9 mouse cellular contexts compared by ENCODE assay signal in genomic region chr2:121448136-121448535, GRCm38 (mm10). TPM values are rescaled to one million over a fixed set of nuclear protein-coding genes. Genes with fewer than 3 reads are reported as not detected.
DNase-seq lines count a peak whose midpoint lies in the region; ATAC-seq lines count a peak whose summit lies in the region.
"Had no signal": no experiment of that assay in that cellular context is flagged by ENCODE, and none has a peak within 500 bp of the region (broad histone marks: within the 10 kb centered on the region; RNA-seq: fewer than 3 reads in every experiment).

No protein-coding gene starts in this region.

- no peaks in the 10 kb centered on the region; the same call in 1 of the 2 replicates for H3K27me3 ChIP-seq in neural tube, embryonic 11.5 days (ENCODE audit: control insufficient read depth, insufficient read depth, low read length)
- H3K27me3 ChIP-seq in forebrain, embryonic 14.5 days (replicated peaks; ENCODE audit: control insufficient read depth, insufficient read depth, low read length), result no peaks in the 10 kb centered on the region
- no peaks in the 10 kb centered on the region for H3K27me3 ChIP-seq in liver, embryonic 11.5 days (replicated peaks; ENCODE audit: control insufficient read depth, insufficient read depth, low read length)
- peaks cover 6% of the 10 kb centered on the region for H3K27me3 ChIP-seq in neural tube, embryonic 13.5 days

- peak overlapping the region; percentile 70 for H3K4me2 ChIP-seq in neural tube, embryonic 11.5 days (ENCODE audit: low read depth)
- H3K4me2 ChIP-seq in forebrain, embryonic 14.5 days (ENCODE audit: low read length), result peak overlapping the region; percentile 51
- H3K4me2 ChIP-seq in liver, embryonic 11.5 days, result peak overlapping the region; percentile 95
- peak overlapping the region; percentile 76 for H3K4me2 ChIP-seq in neural tube, embryonic 13.5 days

- peaks cover 2% of the 10 kb centered on the region; the same call in 1 of the 2 replicates for H3K4me1 ChIP-seq in neural tube, embryonic 11.5 days (ENCODE audit: control insufficient read depth, insufficient read depth, low read length)
- peaks cover 7% of the 10 kb centered on the region for H3K4me1 ChIP-seq in forebrain, embryonic 14.5 days (ENCODE audit: control insufficient read depth, insufficient read depth, low read length)
- peaks cover 14% of the 10 kb centered on the region for H3K4me1 ChIP-seq in liver, embryonic 11.5 days (replicated peaks; ENCODE audit: control insufficient read depth, insufficient read depth, low read length)
- peaks cover 30% of the 10 kb centered on the region for H3K4me1 ChIP-seq in neural tube, embryonic 13.5 days (replicated peaks)

- no peak for ATAC-seq in neural tube, embryonic 11.5 days (ENCODE audit: insufficient read depth, low FRiP score, low TSS enrichment)
- no peak for ATAC-seq in forebrain, embryonic 14.5 days
- no peak for ATAC-seq in liver, embryonic 11.5 days (replicated peaks; ENCODE audit: low FRiP score)
- ATAC-seq in neural tube, embryonic 13.5 days (ENCODE audit: low read depth), result no peak
- ATAC-seq in inflammation-experienced regulatory T-cells, adult 6 months, result no peak

- 0 out of 2 replicates have a peak, but pooled peaks cover 7% of the 10 kb centered on the region for H3K36me3 ChIP-seq in neural tube, embryonic 11.5 days (ENCODE audit: control insufficient read depth, insufficient read depth, low read length)
- H3K36me3 ChIP-seq in forebrain, embryonic 14.5 days (ENCODE audit: control insufficient read depth, insufficient read depth, low read length), result peaks cover 18% of the 10 kb centered on the region
- peaks cover 15% of the 10 kb centered on the region for H3K36me3 ChIP-seq in liver, embryonic 11.5 days (ENCODE audit: control insufficient read depth, insufficient read depth, low read length)
- peaks cover 15% of the 10 kb centered on the region for H3K36me3 ChIP-seq in neural tube, embryonic 13.5 days

- DNase-seq in neural tube, embryonic 11.5 days (ENCODE audit: low spot score), result no peak
- DNase-seq in neural tube, embryonic 10.5 days (ENCODE audit: extremely low spot score, low spot score), result no peak
- peak; percentile 75 for DNase-seq in adipocyte (ENCODE audit: low spot score)
- peak; percentile 48 for DNase-seq in forebrain, embryonic 14.5 days (ENCODE audit: low spot score)
- DNase-seq in induced T-regulatory cell, adult 2 months (ENCODE audit: low read depth), result peak; percentile 64
- no peak for DNase-seq in liver, embryonic 11.5 days (ENCODE audit: low spot score)

- H3K9me3 ChIP-seq in neural tube, embryonic 11.5 days (ENCODE audit: control insufficient read depth, low read length), result no peaks in the 10 kb centered on the region
- H3K9me3 ChIP-seq in forebrain, embryonic 14.5 days (replicated peaks; ENCODE audit: control insufficient read depth, low read length), result no peaks in the 10 kb centered on the region
- H3K9me3 ChIP-seq in liver, embryonic 11.5 days (ENCODE audit: control insufficient read depth, low read length), result no peaks in the 10 kb centered on the region
- H3K9me3 ChIP-seq in neural tube, embryonic 13.5 days, result no peaks in the 10 kb centered on the region

- WGBS in neural tube, embryonic 11.5 days, result 19% methylated on average over 9 of the region's 9 CpGs
- 20% methylated on average over 9 of the region's 9 CpGs for WGBS in forebrain, embryonic 14.5 days
- WGBS in liver, embryonic 11.5 days, result 16% methylated on average over 9 of the region's 9 CpGs
- 19% methylated on average over 9 of the region's 9 CpGs for WGBS in neural tube, embryonic 13.5 days

- peak overlapping the region; percentile 99 for H3K4me3 ChIP-seq in neural tube, embryonic 11.5 days (ENCODE audit: low read depth, low read length)
- H3K4me3 ChIP-seq in forebrain, embryonic 14.5 days (ENCODE audit: low read depth, low read length), result peak overlapping the region; percentile 96
- peak overlapping the region; percentile 100 for H3K4me3 ChIP-seq in liver, embryonic 11.5 days (ENCODE audit: low read depth, low read length)
- H3K4me3 ChIP-seq in neural tube, embryonic 13.5 days, result peak overlapping the region; percentile 97

- peak overlapping the region; percentile 54 for H3K9ac ChIP-seq in neural tube, embryonic 11.5 days (ENCODE audit: low read length)
- H3K9ac ChIP-seq in forebrain, embryonic 14.5 days (ENCODE audit: low read length), result peak overlapping the region; percentile 22
- H3K9ac ChIP-seq in liver, embryonic 11.5 days (ENCODE audit: low read depth, low read length), result peak overlapping the region; percentile 66
- H3K9ac ChIP-seq in neural tube, embryonic 13.5 days, result peak overlapping the region; percentile 67

- H3K27ac ChIP-seq in neural tube, embryonic 11.5 days (ENCODE audit: low read depth, low read length), result peak overlapping the region; percentile 49; the same call in 1 of the 2 replicates
- peak overlapping the region; percentile 5; the same call in 1 of the 2 replicates for H3K27ac ChIP-seq in forebrain, embryonic 14.5 days (ENCODE audit: low read depth, low read length)
- peak overlapping the region; percentile 87 for H3K27ac ChIP-seq in liver, embryonic 11.5 days (ENCODE audit: low read depth, low read length)
- peak overlapping the region; percentile 98 for H3K27ac ChIP-seq in neural tube, embryonic 13.5 days (replicated peaks)

RNA-seq across cellular contexts. Expression of gene Serf2, which starts 0.9 kb away (rescaled TPM):
- polyA plus RNA-seq in neural tube, embryonic 11.5 days (2014; fragmentation: Nextera tagmentation; extraction: Ambion mirVana), result 453 and 468 TPM in 2 replicates
- polyA plus RNA-seq in forebrain, embryonic 14.5 days (2014; fragmentation: Nextera tagmentation; extraction: Ambion mirVana), result 388 and 442 TPM in 2 replicates
- 385 and 481 TPM in 2 replicates for polyA plus RNA-seq in liver, embryonic 11.5 days (2014; fragmentation: Nextera tagmentation; extraction: Ambion mirVana)
- 393 and 478 TPM in 2 replicates for polyA plus RNA-seq in neural tube, embryonic 13.5 days (2015; fragmentation: Nextera tagmentation; extraction: Ambion mirVana)
- 1,000 to 10,000 TPM in 1 of 3 experiments, 100 to 1,000 TPM in 2; 695 to 1,210 (median 882) TPM for polyA plus RNA-seq in inflammation-experienced regulatory T-cells, adult 6 months (2017; shearing (Covaris generic))

RNA-seq across cellular contexts. Expression of gene Ell3, which starts 4.1 kb away (rescaled TPM):
- polyA plus RNA-seq in neural tube, embryonic 11.5 days (2014; fragmentation: Nextera tagmentation; extraction: Ambion mirVana), result 2.7 and 3.1 TPM in 2 replicates
- 0.86 and 1.2 TPM in 2 replicates for polyA plus RNA-seq in forebrain, embryonic 14.5 days (2014; fragmentation: Nextera tagmentation; extraction: Ambion mirVana)
- polyA plus RNA-seq in liver, embryonic 11.5 days (2014; fragmentation: Nextera tagmentation; extraction: Ambion mirVana), result 2.6 and 4.3 TPM in 2 replicates
- 2.6 TPM in 2 replicates for polyA plus RNA-seq in neural tube, embryonic 13.5 days (2015; fragmentation: Nextera tagmentation; extraction: Ambion mirVana)
- polyA plus RNA-seq in inflammation-experienced regulatory T-cells, adult 6 months (2017; shearing (Covaris generic)), result 1 to 10 TPM in 1 of 3 experiments, under 1 TPM in 2; 0.63 to 1.8 (median 0.65) TPM
- polyA plus RNA-seq: cerebellum, adult 2 months had no signal

RNA-seq across cellular contexts. Expression of gene Hypk, which starts 5.0 kb away (rescaled TPM):
- polyA plus RNA-seq in neural tube, embryonic 11.5 days (2014; fragmentation: Nextera tagmentation; extraction: Ambion mirVana), result 105 and 116 TPM in 2 replicates
- polyA plus RNA-seq in forebrain, embryonic 14.5 days (2014; fragmentation: Nextera tagmentation; extraction: Ambion mirVana), result 91.9 and 95.1 TPM in 2 replicates
- 146 and 164 TPM in 2 replicates for polyA plus RNA-seq in liver, embryonic 11.5 days (2014; fragmentation: Nextera tagmentation; extraction: Ambion mirVana)
- 113 and 132 TPM in 2 replicates for polyA plus RNA-seq in neural tube, embryonic 13.5 days (2015; fragmentation: Nextera tagmentation; extraction: Ambion mirVana)
- 100 to 1,000 TPM; 130 to 261 (median 152) TPM for polyA plus RNA-seq in inflammation-experienced regulatory T-cells, adult 6 months (2017; shearing (Covaris generic))

RNA-seq across cellular contexts. Expression of gene Serinc4, which starts 8.4 kb away (rescaled TPM):
- polyA plus RNA-seq in neural tube, embryonic 11.5 days (2014; fragmentation: Nextera tagmentation; extraction: Ambion mirVana), result 0.23 and 0.72 TPM in 2 replicates
- polyA plus RNA-seq in forebrain, embryonic 14.5 days (2014; fragmentation: Nextera tagmentation; extraction: Ambion mirVana), result 0.95 and 1.1 TPM in 2 replicates
- polyA plus RNA-seq in liver, embryonic 11.5 days (2014; fragmentation: Nextera tagmentation; extraction: Ambion mirVana), result 0.12 TPM in 1 of 2 replicates, not detected in the other
- 1.1 and 1.4 TPM in 2 replicates for polyA plus RNA-seq in neural tube, embryonic 13.5 days (2015; fragmentation: Nextera tagmentation; extraction: Ambion mirVana)
- polyA plus RNA-seq in inflammation-experienced regulatory T-cells, adult 6 months (2017; shearing (Covaris generic)), result under 1 TPM in 1 of 3 experiments, not detected in 2; 0.62 TPM

RNA-seq across cellular contexts. Expression of gene Mfap1b, which starts 25.7 kb away (rescaled TPM):
- 71.8 and 73.2 TPM in 2 replicates for polyA plus RNA-seq in neural tube, embryonic 11.5 days (2014; fragmentation: Nextera tagmentation; extraction: Ambion mirVana)
- polyA plus RNA-seq in forebrain, embryonic 14.5 days (2014; fragmentation: Nextera tagmentation; extraction: Ambion mirVana), result 65.7 and 73.0 TPM in 2 replicates
- 43.2 and 44.0 TPM in 2 replicates for polyA plus RNA-seq in liver, embryonic 11.5 days (2014; fragmentation: Nextera tagmentation; extraction: Ambion mirVana)
- 74.3 and 76.4 TPM in 2 replicates for polyA plus RNA-seq in neural tube, embryonic 13.5 days (2015; fragmentation: Nextera tagmentation; extraction: Ambion mirVana)
- 100 to 1,000 TPM in 1 of 3 experiments, 10 to 100 TPM in 2; 80.6 to 133 (median 99.1) TPM for polyA plus RNA-seq in inflammation-experienced regulatory T-cells, adult 6 months (2017; shearing (Covaris generic))

Comparison
In these comparisons a context has a peak if more than half of its experiments do, and no peak if none do; other contexts are left out.
1. DNase-seq: peak in adipocyte (single experiment), forebrain, embryonic 14.5 days (single experiment) and induced T-regulatory cell, adult 2 months (single experiment); none in neural tube, embryonic 11.5 days (single experiment), neural tube, embryonic 10.5 days (single experiment) and liver, embryonic 11.5 days (single experiment).
2. H3K27ac ChIP-seq: peak in every context shown above with its lines; median percentile 98 in neural tube, embryonic 13.5 days; 87 in liver, embryonic 11.5 days; 49 in neural tube, embryonic 11.5 days; 5 in forebrain, embryonic 14.5 days.
3. Peak in every context shown above with its lines, with median percentiles within 50 percentile points of each other: H3K4me2 ChIP-seq, H3K4me3 ChIP-seq and H3K9ac ChIP-seq.